Comparison of ENCODE assay signal across 16 mouse cellular contexts in the genomic region with DNA sequence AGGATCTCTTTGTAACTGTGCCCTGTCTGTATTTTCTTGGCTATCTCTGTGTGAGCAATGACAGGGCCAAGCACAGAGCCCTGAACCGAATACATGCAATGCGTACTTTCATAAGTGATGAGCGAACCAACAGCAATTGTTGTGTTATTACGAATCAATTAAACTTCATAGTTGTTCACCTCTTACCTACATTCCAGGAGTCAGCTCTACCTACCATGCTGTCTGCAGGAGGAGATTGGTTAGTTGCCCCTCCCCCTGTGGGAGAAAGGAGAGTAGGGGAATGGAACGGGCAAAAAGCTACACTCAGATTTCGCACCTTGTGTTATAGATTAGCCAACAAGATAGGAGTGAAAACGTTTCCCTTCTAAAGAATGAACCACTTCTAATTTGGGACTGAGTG.
"Had no signal": no experiment of that assay in that cellular context is flagged by ENCODE, and none has a peak within 500 bp of the region (broad histone marks: within the 10 kb centered on the region; RNA-seq: fewer than 3 reads in every experiment).

No protein-coding gene starts in this region.

- H3K27me3 ChIP-seq: neural tube, embryonic 13.5 days; neural tube, embryonic 15.5 days; stomach, embryonic 15.5 days had no signal

- H3K36me3 ChIP-seq: neural tube, embryonic 13.5 days; neural tube, embryonic 15.5 days; stomach, embryonic 15.5 days had no signal

- H3K27ac ChIP-seq: neural tube, embryonic 13.5 days; neural tube, embryonic 15.5 days; stomach, embryonic 15.5 days; stomach, postnatal 0 days had no signal

- H3K9ac ChIP-seq: neural tube, embryonic 13.5 days; neural tube, embryonic 15.5 days; stomach, embryonic 15.5 days had no signal

- H3K4me2 ChIP-seq: neural tube, embryonic 13.5 days; neural tube, embryonic 15.5 days; stomach, embryonic 15.5 days had no signal

- H3K4me1 ChIP-seq: neural tube, embryonic 15.5 days; stomach, embryonic 15.5 days had no signal

- DNase-seq: retina, postnatal 1 day; right cerebral cortex, adult 18-20 months; right cerebral cortex, postnatal 14 days; right cerebral cortex, postnatal 25 days; right cerebral cortex, postnatal 4 days; spleen, adult 18-20 months; thymus, adult 18-20 months; thymus, adult 2 months; thymus, postnatal 14 days; thymus, postnatal 25 days; thymus, postnatal 36 days; thymus, postnatal 4 days had no signal

- H3K9me3 ChIP-seq: neural tube, embryonic 13.5 days; neural tube, embryonic 15.5 days; stomach, embryonic 15.5 days had no signal

- H3K4me3 ChIP-seq: neural tube, embryonic 13.5 days; neural tube, embryonic 15.5 days; stomach, embryonic 15.5 days had no signal
